Mouse (Mus musculus): Measurements from ENCODE around the gene Ctrb1.

The Ctrb1 gene

GRCm38 (mm10) chr8:111728481-111728880 is 37.7 kb upstream of the Ctrb1 start:
- Histone ChIP-seq H3K27me3 (ENCODE audit: control insufficient read depth, insufficient read depth, low read length, poor library complexity, severe bottlenecking) (no peaks in the 10 kb centered on the region; the same call in none of the 2 replicates), H3K36me3 (ENCODE audit: control insufficient read depth, insufficient read depth, low read length, poor library complexity, severe bottlenecking) (no peaks in the 10 kb centered on the region)
- no peak for DNase-seq (ENCODE audit: low read depth, low spot score)

- Histone ChIP-seq H3K27me3 (ENCODE audit: control insufficient read depth, insufficient read depth, low read length, poor library complexity, severe bottlenecking) (no peaks in the 10 kb centered on the region; the same call in none of the 2 replicates), H3K36me3 (ENCODE audit: control insufficient read depth, insufficient read depth, low read length, poor library complexity, severe bottlenecking) (no peaks in the 10 kb centered on the region)
- no peak for DNase-seq (ENCODE audit: low read depth, low spot score)
Observed at GRCm38 (mm10) chr8:111727553-111727952, 36.7 kb upstream of the Ctrb1 start.

GRCm38 (mm10) chr8:111726102-111726900 is 35.5 kb upstream of the Ctrb1 start:
- Histone ChIP-seq H3K27me3 (ENCODE audit: control insufficient read depth, insufficient read depth, low read length, poor library complexity, severe bottlenecking) (no peaks in the 10 kb centered on the region; the same call in 1 of the 2 replicates), H3K36me3 (ENCODE audit: control insufficient read depth, insufficient read depth, low read length, poor library complexity, severe bottlenecking) (no peaks in the 10 kb centered on the region)
- DNase-seq (ENCODE audit: low read depth, low spot score) = no peak

- no peak for DNase-seq (ENCODE audit: low read depth, low spot score)
- H3K27me3 ChIP-seq (ENCODE audit: control insufficient read depth, insufficient read depth, low read length, poor library complexity, severe bottlenecking) = no peaks in the 10 kb centered on the region; the same call in 1 of the 2 replicates
- no peaks in the 10 kb centered on the region for H3K36me3 ChIP-seq (ENCODE audit: control insufficient read depth, insufficient read depth, low read length, poor library complexity, severe bottlenecking)
Observed at GRCm38 (mm10) chr8:111725341-111725740, 34.5 kb upstream of the Ctrb1 start.

- H3K27me3 ChIP-seq (ENCODE audit: control insufficient read depth, insufficient read depth, low read length, poor library complexity, severe bottlenecking) = no peaks in the 10 kb centered on the region
- H3K36me3 ChIP-seq (ENCODE audit: control insufficient read depth, insufficient read depth, low read length, poor library complexity, severe bottlenecking) = no peaks in the 10 kb centered on the region
- DNase-seq (ENCODE audit: low read depth, low spot score) = no peak
Observed at GRCm38 (mm10) chr8:111720115-111720544, 29.3 kb upstream of the Ctrb1 start.

GRCm38 (mm10) chr8:111718937-111719336 is 28.1 kb upstream of the Ctrb1 start:
- DNase-seq (ENCODE audit: low read depth, low spot score) = no peak
- H3K27me3 ChIP-seq (ENCODE audit: control insufficient read depth, insufficient read depth, low read length, poor library complexity, severe bottlenecking) = no peaks in the 10 kb centered on the region
- no peaks in the 10 kb centered on the region for H3K36me3 ChIP-seq (ENCODE audit: control insufficient read depth, insufficient read depth, low read length, poor library complexity, severe bottlenecking)

GRCm38 (mm10) chr8:111717866-111718265 is 27.1 kb upstream of the Ctrb1 start:
- DNase-seq (ENCODE audit: low read depth, low spot score) = no peak
- Histone ChIP-seq H3K36me3 (ENCODE audit: control insufficient read depth, insufficient read depth, low read length, poor library complexity, severe bottlenecking) (no peaks in the 10 kb centered on the region), H3K27me3 (ENCODE audit: control insufficient read depth, insufficient read depth, low read length, poor library complexity, severe bottlenecking) (no peaks in the 10 kb centered on the region)

GRCm38 (mm10) chr8:111717488-111717792 is 26.6 kb upstream of the Ctrb1 start:
- no peaks in the 10 kb centered on the region for H3K27me3 ChIP-seq (ENCODE audit: control insufficient read depth, insufficient read depth, low read length, poor library complexity, severe bottlenecking)
- no peak for DNase-seq (ENCODE audit: low read depth, low spot score)
- no peaks in the 10 kb centered on the region for H3K36me3 ChIP-seq (ENCODE audit: control insufficient read depth, insufficient read depth, low read length, poor library complexity, severe bottlenecking)

- no peak for DNase-seq (ENCODE audit: low read depth, low spot score)
- Histone ChIP-seq H3K27me3 (ENCODE audit: control insufficient read depth, insufficient read depth, low read length, poor library complexity, severe bottlenecking) (no peaks in the 10 kb centered on the region), H3K36me3 (ENCODE audit: control insufficient read depth, insufficient read depth, low read length, poor library complexity, severe bottlenecking) (no peaks in the 10 kb centered on the region)
Observed at GRCm38 (mm10) chr8:111716603-111717487, 26.0 kb upstream of the Ctrb1 start.

- no peak for DNase-seq (ENCODE audit: low read depth, low spot score)
- Histone ChIP-seq H3K36me3 (ENCODE audit: control insufficient read depth, insufficient read depth, low read length, poor library complexity, severe bottlenecking) (no peaks in the 10 kb centered on the region), H3K27me3 (ENCODE audit: control insufficient read depth, insufficient read depth, low read length, poor library complexity, severe bottlenecking) (no peaks in the 10 kb centered on the region)
Observed at GRCm38 (mm10) chr8:111715514-111715913, 24.7 kb upstream of the Ctrb1 start.

- DNase-seq (ENCODE audit: low read depth, low spot score) = no peak
- no peaks in the 10 kb centered on the region for H3K27me3 ChIP-seq (ENCODE audit: control insufficient read depth, insufficient read depth, low read length, poor library complexity, severe bottlenecking)
- no peaks in the 10 kb centered on the region for H3K36me3 ChIP-seq (ENCODE audit: control insufficient read depth, insufficient read depth, low read length, poor library complexity, severe bottlenecking)
Observed at GRCm38 (mm10) chr8:111714295-111714694, 23.5 kb upstream of the Ctrb1 start.

- no peaks in the 10 kb centered on the region for H3K27me3 ChIP-seq (ENCODE audit: control insufficient read depth, insufficient read depth, low read length, poor library complexity, severe bottlenecking)
- DNase-seq (ENCODE audit: low read depth, low spot score) = no peak
- H3K36me3 ChIP-seq (ENCODE audit: control insufficient read depth, insufficient read depth, low read length, poor library complexity, severe bottlenecking) = no peaks in the 10 kb centered on the region
Observed at GRCm38 (mm10) chr8:111713817-111714216, 23.0 kb upstream of the Ctrb1 start.

GRCm38 (mm10) chr8:111713291-111713690 is 22.5 kb upstream of the Ctrb1 start:
- Histone ChIP-seq H3K27me3 (ENCODE audit: control insufficient read depth, insufficient read depth, low read length, poor library complexity, severe bottlenecking) (no peaks in the 10 kb centered on the region; the same call in 1 of the 2 replicates), H3K36me3 (ENCODE audit: control insufficient read depth, insufficient read depth, low read length, poor library complexity, severe bottlenecking) (no peaks in the 10 kb centered on the region)
- DNase-seq (ENCODE audit: low read depth, low spot score) = no peak

- peak; percentile 72 for DNase-seq (ENCODE audit: low read depth, low spot score)
- Histone ChIP-seq H3K27me3 (ENCODE audit: control insufficient read depth, insufficient read depth, low read length, poor library complexity, severe bottlenecking) (no peaks in the 10 kb centered on the region; the same call in 1 of the 2 replicates), H3K36me3 (ENCODE audit: control insufficient read depth, insufficient read depth, low read length, poor library complexity, severe bottlenecking) (no peaks in the 10 kb centered on the region)
Observed at GRCm38 (mm10) chr8:111712588-111712987, 21.8 kb upstream of the Ctrb1 start.

GRCm38 (mm10) chr8:111712135-111712534 is 21.3 kb upstream of the Ctrb1 start:
- H3K36me3 ChIP-seq (ENCODE audit: control insufficient read depth, insufficient read depth, low read length, poor library complexity, severe bottlenecking) = no peaks in the 10 kb centered on the region
- H3K27me3 ChIP-seq (ENCODE audit: control insufficient read depth, insufficient read depth, low read length, poor library complexity, severe bottlenecking) = no peaks in the 10 kb centered on the region; the same call in 1 of the 2 replicates
- no peak for DNase-seq (ENCODE audit: low read depth, low spot score)
